Mouse (Mus musculus) adrenal gland, adult (tissue): Measurements from ENCODE around the gene Tbcb.
"Not testable (repeated sequence)": the region's sequence is repeated elsewhere in the genome, so short reads cannot be mapped to it uniquely, and the experiment has no call there.

Source experiments
- DNase-seq, 2 experiments: peaks; one replicate each; pipeline ENCODE4 v3.0.0; 2022 to 2023; ENCODE audit warnings: low spot score in 1 of 2; ENCODE audit not compliant: inconsistent age in 2 of 2

Gene Tbcb

DNA sequence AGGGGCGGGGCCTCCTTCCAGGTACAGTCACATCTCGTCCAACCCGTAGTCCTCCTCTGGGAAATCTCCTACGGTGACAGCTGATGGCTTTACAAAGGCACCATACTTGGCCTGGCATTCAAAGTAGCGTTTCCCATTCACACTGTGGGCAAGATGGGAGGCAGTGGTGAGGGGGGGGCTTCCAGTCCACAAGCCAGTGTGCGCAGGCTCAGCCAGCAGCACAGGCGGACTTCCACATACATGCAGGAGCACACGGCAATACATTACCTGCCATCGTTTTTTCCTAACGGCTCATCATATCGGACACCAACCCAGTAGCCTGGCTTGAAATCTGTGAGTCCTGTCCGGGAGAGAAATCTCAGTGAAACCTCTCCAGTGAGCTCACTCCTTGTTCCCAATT is 7.9 kb downstream of the Tbcb start:
- DNase-seq, result no peak

DNA sequence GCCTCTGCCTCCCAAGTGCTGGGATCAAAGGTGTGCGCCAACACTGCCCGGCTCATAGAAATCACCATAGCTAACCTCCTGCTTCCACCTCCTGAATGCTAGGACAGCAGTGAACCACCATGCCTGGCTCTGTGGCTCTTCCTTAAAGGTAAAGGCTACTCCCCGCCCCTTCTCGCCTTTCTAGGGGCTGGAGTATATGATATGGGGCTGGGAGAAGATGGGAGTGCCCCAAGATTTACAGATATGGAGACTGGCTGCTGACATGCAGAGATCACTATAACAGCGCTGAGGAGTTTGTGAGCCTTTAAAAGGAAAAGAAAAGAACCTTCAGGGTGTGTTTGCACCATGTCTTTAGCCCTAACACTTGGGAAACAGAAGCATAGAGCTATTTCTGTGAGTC is 9.9 kb downstream of the Tbcb start:
- DNase-seq, result no peak

DNA sequence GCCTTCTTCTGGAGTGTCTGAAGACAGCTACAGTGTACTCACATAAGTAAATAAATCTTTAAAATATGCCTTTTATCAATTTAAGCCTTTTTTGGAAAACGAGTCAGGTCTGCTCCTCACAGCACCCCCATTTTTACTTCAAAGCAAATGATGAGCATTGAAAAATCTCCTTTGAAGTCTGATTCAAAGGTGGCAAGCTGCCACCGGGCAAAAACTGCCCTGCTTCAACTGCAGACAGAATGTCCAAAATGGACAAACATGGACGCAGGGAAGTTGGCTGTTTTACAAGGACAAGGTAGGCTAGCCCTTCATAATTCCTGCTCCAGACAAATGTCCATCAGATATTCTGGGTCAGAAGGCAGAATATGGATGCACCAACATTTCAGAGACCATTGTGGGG is 10.6 kb downstream of the Tbcb start:
- DNase-seq, result peak; percentile 48 to 62

DNA sequence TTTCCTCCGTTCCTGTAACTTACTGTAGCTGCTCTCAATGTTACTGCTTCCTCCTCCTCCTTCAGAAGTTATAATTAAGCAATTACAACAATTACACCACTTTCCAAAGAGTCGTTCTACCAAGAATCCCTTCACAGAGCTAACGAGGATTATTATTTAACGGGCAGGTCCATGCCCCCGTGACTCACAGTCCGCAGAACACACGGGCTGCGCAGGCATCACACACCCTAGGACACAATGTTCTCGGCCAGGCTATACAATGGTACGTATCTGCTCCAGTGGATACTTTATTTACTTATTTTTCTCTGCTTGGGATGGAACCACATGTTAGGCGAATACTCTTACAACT is 12.1 kb downstream of the Tbcb start:
- DNase-seq, result no peak

DNA sequence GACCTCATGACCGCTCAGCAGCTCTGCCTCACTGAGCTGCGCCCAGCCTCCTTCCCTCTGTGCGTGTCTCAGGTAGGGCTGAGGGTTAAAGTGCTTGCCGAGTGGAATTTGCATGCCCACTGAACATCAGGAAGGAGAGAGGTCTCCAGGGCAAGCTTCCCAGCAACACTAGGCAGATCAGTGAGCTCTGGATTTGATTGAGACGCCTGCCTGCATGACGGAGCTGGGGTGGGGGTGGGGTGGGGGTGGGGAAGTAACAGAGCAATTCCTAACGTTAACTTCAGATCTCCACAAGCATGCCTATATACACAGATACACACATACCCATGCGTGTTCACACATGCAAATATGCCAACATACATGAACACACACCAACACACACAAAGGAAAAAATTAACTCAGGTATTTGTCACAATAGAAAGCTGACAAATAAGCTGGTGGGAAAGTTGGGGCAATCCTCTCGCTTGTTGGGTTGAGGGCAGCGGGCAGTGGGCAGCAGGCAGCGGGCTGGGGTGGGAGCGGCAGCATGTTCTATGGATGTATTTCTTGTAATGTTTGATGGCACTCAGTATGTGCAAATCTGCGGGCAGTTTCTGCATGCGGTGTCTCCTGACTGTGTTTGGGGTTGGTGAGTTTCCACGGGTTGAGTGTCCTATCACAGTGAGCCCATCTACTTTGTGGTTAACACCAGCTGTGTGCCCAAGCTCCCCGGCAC is 12.6 kb downstream of the Tbcb start:
- peak in 1 of 2 experiments; percentile 73 for DNase-seq

DNA sequence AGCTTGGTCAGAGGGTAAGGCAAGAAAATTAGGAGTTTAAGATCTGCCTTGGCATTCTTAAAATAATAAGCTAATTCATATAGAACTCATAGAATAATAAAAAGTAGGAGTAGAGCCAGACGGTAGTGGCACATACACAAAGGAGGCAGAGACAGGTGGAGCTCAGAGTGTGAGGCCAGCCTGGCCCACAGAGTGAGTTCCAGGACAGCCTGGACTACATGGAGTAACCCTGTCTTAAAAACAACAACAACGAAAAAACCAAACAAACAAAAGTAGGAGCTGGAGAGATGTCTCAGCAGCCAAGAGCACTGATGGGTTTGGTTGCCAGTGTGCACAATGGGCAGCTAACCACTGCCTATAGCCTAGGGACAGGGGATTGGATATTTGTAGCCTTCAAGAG is 14.8 kb downstream of the Tbcb start:
- DNase-seq, result no peak

DNA sequence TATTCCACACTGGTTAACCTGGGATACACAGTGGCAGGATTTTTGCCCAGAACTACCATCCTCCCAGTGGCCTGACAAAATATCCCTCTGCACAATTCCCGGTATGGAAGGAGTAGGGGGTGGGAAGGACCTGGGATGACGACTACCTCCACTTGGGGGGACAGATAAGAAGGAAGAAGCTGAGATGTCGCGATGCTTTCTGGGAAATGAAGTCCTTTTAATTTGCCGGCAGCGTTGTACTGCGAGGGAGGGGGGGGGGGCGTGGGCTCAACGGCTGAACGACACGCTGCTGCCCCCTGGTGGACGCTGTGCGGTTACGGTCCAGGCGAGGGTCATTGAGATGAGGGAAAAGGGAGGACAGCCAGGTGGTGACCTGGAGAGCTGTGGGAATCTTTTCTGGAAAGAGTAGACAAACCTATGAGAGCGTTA is 15.3 kb downstream of the Tbcb start:
- DNase-seq, result peak; percentile 65 to 87

DNA sequence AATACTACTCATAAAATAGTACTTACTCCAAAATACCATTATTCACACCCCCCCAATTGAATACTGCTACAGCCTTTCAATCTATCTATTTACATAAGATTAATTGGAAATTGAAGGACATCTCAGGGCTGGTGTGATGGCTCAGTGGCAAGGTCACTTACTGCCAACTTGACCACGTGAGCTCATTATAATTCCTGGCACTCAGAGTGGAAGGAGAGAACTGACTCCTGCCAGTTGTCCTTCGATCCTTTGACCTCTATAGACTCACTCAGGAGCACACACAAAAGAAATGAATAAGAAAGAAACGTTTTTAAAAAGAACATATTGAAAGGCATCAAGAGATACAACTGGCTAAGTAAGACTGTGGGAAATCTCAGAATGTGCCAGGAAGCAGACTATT is 16.2 kb downstream of the Tbcb start:
- peak in 1 of 2 experiments; percentile 68 for DNase-seq

DNA sequence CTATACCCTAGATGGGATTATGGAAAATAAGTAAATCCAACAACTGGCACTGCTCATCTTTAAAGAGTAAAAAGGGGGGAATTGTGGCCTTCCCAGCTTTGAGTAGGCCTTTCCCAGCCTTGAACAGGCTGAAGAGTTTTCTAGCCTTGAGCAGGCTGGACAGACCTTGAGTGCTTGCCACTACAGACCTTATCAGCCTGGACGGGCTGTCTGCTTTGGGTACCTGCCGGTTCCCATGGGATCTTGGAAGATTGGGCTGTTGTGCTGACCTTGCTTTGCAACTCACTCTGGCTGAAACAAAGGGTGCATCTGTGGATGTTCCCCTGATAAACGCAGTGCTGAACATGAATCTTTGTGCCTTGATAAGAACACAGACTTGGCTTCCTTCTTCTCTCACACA is 18.2 kb downstream of the Tbcb start:
- DNase-seq, result peak; percentile 71 to 77

DNA sequence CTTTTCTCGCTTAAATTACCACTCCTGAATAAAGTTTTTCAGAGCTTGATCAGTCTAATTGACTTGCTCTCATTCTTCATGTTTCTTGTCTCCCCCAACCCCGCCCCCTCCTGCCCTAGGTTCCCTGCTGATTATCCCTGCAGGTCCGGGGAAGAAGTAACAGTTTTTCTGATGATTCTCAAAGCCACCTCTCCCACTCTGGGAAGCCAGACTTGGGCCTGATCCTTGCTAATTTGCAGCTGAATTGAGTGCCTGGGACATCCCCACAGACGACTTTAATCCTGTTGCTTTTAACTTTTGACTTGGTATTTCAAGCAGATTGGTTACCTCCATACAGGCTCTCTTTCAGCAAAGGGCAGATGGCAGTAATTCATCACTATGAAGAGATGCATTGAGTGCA is 21.0 kb downstream of the Tbcb start:
- no peak for DNase-seq

DNA sequence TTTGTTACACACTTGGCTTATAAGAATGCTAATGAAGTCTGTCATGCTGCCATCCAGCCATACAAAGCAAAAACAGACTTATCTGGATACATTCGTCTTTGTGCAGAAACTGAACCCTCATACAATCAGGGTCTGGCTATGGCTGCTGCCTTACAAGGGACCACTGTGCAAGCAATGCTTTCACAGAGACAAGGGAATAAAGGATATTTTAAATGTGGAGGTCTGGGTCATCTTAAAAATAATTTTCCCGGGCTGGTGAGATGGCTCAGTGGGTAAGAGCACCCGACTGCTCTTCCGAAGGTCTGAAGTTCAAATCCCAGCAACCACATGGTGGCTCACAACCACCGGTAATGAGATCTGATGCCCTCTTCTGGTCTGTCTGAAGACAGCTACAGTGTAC is 25.7 kb downstream of the Tbcb start:
- DNase-seq, result not testable (repeated sequence)

DNA sequence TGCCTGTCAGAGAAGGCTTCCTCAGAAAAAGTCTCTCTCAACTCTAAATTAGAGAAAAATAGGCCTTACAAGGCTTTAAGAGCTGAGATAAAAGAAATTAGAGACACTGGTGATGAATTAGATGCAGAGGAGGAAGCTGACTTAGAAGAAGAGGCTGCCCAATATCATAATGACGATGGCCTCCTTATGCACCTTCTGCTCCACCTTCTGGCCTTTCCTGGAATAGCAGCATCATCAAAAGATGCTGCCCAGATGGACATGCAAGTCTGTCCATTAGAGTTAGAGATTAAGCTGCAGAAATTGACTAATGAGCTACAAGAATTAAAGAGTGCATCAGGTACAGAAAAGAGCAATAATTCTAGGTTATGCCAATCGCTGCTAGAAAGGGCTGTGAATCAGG is 26.7 kb downstream of the Tbcb start:
- peak; percentile 74 to 92 for DNase-seq

DNA sequence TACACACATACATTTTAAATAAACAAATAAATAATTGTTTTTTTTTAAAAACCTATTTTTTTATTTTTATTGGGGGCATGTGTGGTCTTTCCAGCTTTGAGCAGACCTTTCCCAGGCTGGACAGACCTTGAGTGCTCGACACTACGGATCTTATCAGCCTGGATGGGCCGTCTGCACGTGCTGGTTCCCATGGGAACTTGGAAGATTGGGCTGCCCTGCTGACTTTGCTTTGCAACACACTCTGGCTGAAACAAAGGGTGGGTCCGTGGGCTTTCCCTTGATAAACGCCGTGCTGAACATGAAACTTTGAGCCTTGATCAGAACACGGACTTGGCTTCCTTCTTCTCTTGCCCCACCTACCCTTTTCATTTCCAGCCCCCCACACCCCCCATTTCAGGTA is 27.7 kb downstream of the Tbcb start:
- no peak for DNase-seq

DNA sequence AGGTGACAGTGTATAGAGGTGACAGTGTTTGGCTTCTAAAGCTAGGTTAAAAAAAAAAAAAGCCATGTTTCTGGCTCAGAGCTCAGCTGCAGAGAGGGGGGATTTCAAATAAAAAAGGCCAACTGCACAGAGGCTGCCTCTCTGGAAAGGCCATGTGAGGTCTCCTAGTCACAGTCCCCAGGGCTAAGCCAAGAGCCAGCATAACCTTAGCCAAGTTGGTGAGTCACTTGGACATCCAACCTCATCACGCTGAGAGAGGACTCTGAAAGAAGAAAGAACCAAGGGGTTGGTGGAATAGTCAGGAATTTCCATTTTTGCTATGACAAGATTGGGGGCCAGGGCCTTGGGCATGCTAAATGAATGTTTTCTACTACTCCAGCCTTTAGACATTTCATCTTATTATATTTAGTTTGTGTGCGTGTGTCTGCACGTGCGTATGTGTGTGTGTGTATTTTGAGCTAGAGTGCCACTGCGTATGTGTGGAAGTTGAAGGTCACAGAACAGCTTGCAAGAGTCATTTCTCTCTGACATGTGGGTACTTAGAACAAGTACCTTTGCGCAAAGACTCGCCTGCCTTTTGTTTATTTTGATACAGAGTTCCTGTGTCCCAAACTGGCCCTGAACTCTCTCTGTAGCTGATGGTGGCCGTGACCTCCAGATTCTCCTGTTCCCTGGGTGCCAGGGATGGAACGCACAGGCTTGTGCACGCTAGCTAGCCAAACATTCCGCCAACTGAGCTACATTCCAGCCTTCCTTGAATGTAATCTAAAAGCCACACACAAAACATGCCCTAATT is 29.0 kb downstream of the Tbcb start:
- peak; percentile 79 to 89 for DNase-seq

DNA sequence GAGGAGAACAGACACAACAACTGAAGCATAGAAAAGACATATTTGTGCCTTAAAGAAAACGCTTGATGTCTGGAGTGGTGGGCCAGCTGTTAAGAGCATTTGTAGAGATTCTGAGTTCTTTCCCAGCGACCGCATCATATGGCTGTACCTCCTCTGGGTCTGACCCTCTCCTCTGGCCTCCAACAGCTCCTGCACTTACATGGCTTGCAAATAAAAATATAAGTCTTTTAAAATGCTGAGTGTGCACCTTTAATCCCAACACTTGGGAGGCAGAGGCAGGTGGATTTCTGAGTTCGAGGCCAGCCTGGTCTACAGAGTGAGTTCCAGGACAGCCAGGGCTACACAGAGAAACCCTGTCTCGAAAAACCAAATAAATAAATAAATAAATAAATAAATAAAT is 31.4 kb downstream of the Tbcb start:
- DNase-seq, result not testable (repeated sequence)

DNA sequence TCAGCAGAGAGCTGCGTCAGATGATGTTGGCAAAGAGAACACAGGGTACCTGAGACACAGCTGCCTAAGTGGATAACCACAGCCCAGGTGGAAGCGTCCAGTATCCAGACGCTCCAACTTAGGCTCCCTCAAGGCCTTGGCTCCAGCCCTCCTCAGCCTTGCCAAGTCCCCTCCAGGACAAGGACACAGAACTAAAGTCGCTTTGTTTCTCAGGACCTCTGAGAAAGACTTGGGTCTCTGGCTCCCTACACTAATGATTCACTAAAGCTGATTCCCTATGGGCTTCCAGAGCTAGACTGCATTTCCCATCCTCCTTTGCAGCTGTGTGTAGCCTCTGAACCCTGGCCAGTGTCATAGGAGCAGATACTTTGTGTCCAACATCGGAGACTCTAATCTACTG is 31.9 kb downstream of the Tbcb start:
- DNase-seq, result peak in 1 of 2 experiments; percentile 69

DNA sequence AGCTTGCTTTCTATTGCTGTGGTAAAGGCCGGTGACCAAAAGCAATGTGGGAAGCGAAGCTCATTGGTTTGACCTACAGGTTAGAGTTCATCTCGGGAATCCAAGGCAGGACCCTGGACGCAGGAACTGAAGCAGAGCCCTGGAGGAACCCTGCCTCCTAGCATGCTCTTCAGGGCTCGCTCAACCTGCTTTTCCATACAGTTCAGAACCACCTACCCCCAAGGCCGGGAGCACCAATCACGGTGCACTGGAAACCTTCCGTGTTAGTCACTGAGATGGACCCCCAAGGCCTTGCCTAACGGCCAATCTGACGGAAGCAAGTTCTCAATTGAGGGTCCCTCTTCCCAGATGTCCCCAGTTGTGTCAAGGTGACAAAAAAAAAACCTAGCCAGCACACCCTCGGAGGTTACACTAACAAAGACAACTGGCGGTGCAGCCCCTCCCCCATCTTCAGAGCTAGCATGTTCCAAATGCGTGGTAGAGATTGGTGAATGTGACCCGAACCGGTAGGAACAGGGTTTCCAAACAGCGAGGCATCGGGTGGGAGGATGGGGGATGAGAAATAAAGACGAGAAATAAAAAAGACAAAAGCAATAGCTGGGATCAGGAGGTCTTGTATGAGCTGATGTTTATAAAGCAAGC is 32.5 kb downstream of the Tbcb start:
- DNase-seq, result no peak

DNA sequence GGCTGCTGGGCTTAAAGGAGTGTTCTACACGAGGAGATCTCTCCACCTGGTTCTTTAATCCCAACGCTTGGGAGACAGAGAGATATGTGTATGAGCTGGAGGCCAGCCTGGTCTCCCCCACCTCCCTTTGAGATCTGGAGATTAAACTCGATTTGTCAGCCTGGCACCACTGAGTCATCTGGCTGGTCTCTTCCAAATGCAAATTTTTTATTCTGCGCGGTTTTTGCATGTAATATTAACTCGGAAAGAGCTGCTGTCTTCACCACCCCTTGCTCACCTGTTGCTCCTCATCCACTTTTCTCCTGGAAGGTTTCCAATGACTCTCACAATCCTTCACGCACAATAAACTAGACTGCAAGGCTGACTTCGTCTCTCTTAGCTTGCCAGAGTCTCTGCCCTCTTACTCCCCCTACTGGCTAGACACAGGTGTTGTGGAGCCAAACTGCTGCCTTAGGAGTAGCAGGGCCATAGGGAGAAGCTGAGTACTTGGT is 33.5 kb downstream of the Tbcb start, which contains the start of gene Capns1:
TSS of gene Capns1 (minus strand) at position 331 of the 491 bp plus-strand sequence.
- peak; percentile 70 to 91 for DNase-seq

DNA sequence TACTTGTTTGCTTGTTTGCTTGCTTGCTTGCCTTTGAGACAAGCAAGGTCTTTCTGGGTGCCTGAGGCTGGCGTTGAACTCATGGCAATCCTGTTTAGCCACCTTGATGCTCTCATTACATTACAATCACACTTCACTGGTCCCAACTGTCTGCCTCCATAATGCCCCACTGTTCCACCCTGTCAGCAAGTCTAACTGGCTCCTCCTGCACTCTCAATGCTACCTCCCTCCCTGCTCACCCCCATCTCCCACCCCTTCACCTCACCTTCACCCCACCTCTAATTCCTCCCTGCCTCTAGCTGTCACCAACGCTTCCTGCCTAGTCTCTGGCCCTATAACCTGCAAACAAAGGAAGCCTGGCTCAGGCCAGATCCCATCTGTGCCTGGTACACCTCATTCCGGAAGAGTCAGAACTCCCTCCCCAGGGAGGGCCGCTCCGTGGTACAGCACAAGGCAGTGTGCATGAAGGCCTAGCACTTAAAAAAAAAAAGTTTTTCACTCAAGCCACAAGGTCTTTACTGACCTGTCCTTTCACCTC is 34.4 kb downstream of the Tbcb start:
- no peak for DNase-seq

DNA sequence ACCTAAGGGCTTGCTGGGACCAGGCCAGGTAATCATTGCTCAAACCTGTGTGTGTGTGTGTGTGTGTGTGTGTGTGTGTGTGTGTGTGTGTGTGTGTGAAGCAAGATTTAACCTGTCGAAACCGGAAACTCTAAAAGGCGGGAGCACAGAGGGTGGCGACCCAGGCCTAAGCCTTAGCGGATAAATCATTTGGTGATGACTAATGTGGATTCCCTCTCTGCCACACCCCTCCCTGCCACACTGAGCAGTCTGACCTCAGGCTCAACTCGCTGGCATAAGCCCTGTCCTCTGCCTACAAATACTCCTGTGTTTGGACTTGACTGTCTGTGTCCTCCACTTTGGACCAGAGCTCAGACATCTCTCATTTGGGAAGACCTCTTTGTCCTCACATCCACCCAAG is 35.9 kb downstream of the Tbcb start:
- peak; percentile 75 to 84 for DNase-seq

DNA sequence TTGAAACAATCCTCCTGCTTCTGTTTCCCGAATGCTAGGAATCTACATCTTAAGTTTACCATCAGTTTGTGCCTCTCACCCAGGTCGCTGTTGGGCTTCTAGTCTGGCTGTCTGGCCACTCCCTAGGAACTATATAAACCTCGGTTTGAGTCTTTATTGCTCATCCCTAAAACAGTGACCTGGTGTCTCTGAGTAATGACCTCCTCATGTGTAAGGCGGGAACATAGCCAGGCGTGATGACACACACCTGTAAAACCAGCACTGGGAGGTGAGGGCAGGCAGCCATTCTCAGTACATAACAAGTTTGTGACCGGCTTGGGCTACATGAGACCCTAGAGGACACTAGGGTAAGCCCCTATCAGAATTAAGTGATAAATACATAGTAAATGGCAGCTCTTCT is 36.6 kb downstream of the Tbcb start:
- DNase-seq, result no peak

DNA sequence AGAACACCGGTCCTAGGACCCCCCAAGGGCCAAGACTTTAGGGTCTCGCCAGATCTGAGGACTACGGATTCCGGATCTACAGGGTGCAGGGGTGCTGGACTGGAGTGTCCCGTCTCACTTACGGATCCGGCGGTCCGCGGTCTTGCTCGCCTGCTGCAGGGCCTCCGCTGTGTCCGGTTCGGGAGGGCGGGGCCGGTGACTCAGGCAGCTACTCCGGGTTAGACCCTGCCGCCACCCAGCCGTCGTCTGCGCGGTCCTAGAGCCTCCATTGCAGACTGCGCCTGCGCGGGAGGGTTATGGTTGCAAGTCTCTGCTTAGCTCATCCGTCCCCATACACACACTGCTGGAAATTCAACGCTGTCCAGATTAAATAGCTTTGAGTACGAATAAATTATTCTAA is 37.2 kb downstream of the Tbcb start:
- DNase-seq, result peak; percentile 97 to 98
